Mouse (Mus musculus) frontal cortex, postnatal 25 days (tissue): ENCODE measurements around the gene Tgfbr1.

Experiments used
- DNase-seq, 2 experiments: peaks; one replicate each; pipeline ENCODE4 v3.0.0; 2022; ENCODE audit warnings: low spot score in 2 of 2

The Tgfbr1 gene

DNA sequence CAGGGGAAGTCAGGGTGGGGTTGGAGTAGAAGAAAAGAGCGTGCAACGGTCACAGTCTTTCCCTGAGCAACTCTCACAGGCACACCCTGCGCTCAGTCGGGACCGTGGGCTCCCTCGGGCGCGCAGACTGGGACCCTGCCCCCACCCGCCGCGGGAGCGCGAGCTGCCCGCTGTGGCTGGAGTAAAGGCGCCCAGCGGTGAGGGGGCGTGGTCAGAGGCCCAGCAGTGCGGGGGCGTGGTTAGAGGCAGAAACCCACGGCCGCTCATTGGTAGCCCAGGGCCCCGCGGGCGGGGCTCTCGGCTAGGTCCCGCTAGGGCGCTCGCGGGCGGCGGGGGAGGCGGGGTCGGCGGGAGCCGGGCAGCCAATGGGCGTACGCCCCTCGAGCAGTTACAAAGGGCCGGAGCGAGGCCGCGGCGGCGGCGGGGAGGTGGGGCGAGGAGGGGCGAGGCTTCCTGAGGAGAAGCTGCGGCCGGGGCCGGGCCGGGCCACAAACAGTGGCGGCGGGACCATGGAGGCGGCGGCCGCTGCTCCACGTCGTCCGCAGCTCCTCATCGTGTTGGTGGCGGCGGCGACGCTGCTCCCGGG lies at the start of gene Tgfbr1:
TSS of gene Tgfbr1 (plus strand) at position 420 of the 586 bp plus-strand sequence.
- DNase-seq: peak; percentile 84 to 93

DNA sequence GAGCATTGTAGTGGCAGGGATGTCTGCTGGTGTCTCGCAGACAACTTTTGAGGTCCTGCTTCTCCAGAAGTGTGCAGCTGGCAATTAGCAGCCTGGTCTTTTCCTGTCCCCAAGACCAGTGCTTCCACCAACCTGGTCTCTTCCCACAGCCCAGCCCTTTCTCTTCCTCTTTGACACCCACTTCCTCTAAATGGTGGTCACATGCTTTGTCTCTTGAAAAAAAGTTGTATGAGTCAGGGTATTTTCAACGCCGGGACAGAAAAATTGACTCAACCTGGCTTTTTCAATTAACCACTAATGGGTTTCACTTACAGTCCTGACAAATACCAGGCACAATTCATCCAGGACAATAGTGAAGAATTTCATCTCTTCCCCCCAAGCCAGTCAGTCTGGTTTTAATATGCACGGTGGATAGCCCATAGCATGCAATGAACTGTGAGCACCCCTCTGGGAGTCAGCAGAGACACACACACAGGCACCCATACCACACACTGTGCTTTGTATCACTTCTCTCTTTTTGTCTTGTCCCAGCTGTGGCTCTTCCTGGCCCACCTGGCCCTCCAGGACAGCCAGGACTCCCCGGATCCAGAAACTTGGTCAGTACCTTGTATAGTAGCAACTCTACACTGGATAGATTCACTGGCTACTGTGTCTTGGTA lies 49.6 kb upstream of the Tgfbr1 start:
- no peak for DNase-seq

DNA sequence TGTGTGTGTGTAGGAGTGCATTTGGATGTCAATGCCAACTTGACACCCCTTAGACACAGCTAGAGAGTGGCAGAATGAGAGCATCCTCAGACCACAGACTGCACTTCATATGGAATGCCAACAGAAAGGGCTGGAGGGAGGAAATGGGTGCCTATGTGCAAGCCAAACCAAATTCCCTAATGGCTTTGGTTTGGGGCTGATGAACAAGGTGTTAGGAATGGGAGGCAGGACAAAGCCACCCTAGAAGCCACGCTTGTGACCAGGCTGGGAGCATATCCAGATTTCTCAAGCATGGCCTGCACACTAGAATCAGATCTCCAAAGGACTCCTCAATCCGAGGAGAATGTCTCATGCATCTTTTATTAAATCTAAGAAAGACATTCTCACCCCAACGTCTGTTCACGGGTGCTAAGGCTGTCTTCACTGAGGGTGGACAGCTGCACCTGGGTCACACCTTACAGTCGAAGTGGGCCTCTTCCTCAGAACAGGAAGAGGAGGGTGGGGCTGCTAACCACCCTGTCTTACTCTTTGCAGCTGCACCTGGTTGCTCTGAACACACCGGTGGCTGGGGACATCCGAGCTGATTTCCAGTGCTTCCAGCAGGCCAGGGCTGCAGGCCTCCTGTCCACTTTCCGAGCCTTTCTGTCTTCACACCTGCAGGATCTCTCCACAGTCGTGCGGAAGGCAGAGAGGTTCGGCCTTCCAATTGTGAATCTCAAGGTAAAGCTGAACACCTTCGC lies 43.0 kb upstream of the Tgfbr1 start:
- DNase-seq: no peak

DNA sequence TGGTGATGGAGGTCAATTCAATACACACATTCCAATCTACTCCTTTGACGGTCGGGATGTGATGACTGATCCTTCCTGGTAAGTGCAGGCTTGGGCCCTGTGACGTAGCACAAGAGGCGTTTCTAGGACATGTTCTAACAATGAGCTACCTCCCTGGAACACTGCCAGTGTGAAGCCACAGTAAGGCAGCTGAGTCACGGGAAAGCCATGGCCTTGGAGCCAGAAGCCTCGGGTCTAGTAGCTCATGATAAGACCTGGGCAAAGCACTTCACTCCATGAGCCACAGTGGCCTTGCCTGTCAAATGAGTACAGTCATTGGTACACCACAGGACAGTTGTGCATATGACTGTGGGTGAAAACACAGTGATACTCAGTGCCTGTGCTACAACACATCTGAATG lies 42.2 kb upstream of the Tgfbr1 start:
- no peak for DNase-seq

DNA sequence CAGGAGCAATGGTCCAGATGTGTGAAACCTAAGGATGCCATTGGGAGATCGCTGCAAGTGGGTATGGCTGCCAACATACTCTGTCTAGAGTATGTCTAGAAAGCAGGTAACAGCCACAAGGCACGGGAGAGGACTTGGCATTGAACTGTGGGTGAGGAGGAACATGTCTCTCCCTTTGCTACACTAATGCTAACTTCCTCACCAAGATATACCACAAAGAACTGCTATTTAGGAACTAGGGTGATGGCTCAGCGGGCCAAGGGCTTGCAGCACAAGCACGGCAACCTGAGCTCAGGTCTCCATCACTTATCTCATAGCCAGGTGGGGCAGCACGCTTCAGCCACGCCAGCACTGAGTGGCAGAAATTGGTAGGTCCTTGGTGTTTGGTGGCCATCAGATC lies 41.6 kb upstream of the Tgfbr1 start:
- DNase-seq: no peak

DNA sequence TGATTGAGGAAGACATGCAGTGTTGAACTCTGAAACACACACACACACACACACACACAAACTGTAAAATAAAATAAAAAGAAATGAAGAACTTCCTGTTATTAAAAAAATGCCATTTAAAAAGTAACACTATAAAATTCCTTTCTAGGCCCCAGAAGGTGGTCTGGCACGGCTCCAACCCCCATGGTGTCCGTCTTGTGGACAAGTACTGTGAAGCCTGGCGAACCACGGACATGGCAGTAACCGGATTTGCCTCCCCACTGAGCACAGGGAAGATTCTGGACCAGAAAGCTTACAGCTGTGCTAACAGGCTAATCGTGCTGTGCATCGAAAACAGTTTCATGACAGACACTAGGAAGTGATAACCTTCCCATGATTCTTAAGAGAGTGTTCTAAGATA lies 41.1 kb upstream of the Tgfbr1 start:
- DNase-seq: no peak

DNA sequence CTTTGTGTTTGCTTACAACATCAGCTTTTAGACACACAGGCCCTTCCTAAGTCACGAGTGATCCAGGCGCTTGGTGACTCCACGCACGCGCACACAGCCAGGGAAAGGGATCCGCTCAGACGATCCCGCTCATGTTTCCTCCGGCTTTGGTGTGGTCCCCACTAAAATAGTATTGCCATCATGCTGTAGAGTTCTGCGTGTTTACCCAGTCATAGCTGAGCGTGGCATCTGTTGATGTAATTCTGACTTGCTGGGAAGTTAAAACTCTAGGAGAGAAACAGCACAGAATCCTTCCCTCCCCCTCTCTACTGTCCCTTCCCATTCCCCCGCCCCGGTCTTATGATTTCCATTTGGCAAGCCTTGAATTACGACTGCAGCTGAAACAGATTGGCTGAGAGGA lies 40.3 kb upstream of the Tgfbr1 start:
- peak; percentile 37 to 38 for DNase-seq

DNA sequence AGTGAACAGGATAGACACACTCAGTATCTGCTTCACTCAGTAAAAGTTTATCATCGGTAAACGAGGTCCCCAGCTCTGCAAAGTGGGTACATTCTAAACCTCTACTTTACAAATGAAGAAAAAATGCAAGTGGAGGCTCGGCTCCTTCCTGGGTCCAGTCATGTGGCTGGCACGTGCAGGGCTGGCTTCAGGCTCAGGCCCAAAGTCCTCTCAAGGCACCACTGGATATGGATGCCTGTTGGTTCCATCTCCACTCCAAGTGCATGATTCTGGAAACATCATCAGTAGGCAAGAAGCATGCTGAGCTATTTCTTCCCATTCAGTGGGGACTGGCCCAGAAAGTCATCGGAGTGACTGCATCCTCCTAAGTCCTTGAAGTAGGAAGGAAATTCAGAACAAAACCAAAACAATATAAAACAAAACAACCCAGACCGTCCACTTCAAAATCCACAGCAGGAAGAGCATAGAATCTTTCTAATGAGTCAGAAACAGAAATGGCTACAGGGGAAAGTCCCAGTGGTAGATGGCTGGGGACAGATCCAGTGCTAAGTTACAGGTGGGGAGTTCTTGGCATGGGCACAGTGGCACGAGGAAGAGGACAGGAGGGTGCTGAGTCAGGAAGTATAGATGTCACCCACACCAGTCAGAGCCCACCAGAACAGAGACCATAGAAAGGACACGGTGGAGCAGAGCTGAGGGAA lies 39.2 kb upstream of the Tgfbr1 start:
- no peak for DNase-seq

DNA sequence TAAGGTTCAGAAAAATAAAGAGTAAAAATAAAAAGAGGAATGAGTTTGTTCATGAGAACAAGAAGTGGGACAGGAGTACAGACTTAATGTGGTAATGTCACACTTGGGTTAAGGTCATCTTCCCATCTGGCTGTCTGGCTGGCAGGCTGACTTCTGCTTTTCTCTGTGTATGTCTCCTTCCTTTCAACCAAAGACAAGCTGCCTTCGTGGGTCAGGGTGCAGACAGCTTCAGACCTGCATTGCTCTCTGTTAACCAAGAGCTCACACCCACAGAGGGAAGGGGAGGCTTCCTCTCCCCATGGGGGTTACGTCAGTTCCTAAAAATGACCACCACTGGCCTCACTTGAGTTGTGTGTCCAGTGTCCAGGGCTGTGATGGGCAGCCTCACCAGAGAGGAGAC lies 37.6 kb upstream of the Tgfbr1 start:
- DNase-seq: no peak

DNA sequence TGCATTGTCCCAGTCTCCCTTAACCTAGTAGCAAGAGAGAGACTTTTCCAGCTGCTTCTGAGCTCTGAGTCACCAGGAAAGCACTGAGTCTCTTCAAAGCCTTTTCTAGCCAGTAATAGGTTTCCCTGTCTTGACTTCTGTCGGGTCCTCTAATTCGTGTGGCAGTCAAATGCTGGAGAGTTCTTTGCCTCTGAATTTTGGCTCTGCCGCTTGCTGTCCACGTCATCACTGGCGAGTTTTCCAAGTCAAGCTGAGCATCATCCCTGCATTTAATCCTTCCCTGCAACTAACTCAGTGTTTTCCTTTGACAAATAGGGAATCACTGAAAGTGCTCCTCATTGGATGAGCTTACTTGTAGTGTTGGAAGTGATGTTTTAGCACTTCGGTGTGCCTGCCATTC lies 36.6 kb upstream of the Tgfbr1 start:
- DNase-seq: no peak

DNA sequence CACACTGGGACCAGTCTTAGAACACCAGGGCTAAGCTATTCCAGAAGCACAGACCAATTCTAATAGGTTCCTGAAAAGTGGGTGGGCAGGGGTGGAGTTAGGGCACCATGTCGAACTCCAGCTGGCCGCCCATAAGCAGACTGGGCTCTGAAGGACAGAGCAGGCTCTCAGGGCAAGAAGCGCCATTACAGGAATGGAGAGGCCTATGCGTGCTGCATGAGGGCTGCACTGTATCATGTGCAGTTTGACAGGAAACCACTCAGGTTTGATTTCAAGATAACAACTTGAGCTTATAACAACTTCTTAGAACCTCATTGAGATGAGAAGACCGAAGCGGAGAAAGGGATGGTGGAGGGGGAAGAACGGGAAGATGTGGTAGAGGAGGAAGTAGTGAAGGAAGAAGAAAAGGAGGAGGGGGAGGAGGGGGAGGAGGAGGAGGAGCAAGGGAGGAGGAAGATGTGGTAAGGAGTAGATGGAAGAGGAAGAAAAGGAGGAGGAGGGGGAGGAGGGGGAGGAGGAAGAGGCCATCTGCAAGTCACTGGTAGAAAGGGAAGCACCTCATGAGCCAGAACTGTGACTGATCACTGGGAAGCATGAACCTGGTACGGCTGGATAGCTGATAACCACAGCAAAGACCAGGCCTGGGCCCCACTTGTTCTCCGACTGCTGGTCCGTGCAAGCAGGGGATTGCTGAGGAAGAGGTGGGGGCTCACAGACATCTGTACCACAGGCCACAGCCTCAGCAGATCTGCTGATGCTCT lies 33.3 kb upstream of the Tgfbr1 start:
- no peak for DNase-seq

DNA sequence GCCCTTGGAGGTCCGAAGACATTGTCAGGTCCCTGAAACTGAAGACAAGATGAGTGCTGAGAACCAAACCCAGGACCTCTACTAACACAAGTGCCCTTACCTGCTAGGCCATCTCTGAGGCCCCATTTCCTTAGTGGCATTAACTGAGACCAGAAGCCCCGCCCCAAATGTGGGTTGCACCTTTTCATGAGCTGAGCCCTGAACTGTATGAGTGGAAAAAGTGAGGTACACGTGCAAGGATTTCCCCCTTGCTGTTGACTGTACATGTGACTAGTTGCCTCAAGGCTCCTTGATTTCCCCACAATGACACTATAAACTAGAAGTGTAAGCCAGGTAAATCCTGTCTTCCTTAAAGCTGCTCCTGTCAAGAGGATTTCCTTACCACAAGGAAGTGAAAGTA lies 30.7 kb upstream of the Tgfbr1 start:
- DNase-seq: no peak

DNA sequence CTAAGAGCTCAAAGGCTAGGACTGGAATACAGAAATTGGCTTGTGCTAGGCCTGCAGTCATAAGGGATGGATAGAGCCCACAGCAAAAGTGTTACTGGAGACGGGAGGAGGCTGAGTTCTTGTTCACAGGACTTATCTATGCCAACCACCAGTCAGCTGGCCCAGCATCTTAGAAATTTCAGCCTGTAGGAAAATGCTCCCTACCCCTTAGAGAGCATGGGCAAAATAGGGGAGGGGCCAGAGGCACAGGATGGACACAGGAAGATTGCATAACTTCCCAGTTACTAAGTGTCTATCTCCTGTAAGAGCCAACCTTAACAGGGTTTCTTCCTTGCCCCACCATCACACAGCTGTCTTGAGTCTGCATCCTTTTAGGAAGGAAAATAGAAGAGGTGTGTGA lies 28.8 kb upstream of the Tgfbr1 start:
- no peak for DNase-seq

DNA sequence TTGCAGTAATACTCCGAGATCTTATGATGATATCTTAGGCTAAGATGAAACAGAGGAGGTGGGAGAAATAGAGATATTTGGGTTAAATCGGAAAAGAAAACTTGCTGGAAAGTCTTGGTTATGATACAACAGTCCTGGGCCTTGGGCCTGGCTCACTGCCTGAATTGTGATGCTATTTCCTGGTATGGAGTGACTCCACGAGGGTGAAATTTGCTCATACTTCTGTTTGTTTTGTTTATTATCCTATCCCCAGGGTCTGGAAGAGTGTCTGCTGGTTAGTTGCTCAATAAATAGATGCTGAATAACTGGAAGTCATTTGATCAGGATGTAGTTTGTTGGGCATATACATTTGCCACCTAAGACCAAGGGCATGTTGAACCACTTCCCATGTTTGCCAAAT lies 25.2 kb upstream of the Tgfbr1 start:
- no peak for DNase-seq

DNA sequence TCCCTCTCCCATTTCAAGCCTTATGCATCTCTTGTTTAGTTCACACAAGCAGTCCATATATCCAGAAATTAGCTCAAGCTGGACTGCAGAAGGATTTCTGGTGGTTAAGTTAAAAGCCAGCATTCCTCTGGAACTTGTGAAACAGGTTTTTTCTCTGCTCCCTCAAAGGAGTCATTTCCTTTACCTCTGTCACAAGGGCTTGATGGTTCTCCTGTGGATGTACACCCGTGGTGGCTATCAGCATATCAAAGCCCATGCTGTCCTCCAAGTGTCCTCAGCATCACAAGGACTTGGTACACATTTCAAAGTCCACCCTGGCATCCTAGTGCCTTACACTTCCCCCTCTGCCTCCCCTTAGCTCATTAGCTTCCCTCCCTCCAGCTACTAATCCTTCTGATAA lies 23.7 kb upstream of the Tgfbr1 start:
- no peak for DNase-seq

DNA sequence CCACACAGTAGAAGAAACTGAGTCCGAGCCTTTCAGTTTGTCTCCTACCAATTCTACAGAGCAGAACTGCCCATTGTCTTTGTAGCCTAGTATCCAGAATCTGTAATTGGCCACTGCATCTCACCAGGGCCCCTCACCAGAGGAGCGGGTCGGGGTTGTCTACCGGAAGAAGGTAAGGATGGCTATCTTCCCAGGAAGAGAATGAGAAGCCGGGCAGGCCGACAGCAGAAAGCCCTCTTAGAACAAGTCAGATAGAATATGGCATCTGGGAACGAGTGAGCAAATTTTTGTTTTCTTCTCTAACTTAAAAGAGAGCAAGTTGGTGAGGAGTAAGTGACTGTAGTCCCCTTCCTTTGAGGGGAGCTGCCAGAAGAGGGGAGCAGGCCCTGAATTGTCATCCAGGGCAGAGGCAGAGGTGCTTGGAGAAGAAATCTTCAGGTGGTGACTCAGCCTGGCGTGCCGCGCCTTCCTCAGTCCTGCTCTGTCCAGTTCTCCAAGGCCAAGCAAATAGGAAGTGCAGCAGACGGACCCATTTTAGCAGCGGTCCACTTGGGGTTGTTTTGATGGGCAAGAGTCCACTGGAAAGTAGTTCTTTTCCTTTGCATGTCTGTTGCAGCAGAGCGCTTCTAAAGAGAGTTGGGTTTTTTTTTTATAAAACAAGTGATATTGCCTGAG lies 22.5 kb upstream of the Tgfbr1 start:
- DNase-seq: no peak

DNA sequence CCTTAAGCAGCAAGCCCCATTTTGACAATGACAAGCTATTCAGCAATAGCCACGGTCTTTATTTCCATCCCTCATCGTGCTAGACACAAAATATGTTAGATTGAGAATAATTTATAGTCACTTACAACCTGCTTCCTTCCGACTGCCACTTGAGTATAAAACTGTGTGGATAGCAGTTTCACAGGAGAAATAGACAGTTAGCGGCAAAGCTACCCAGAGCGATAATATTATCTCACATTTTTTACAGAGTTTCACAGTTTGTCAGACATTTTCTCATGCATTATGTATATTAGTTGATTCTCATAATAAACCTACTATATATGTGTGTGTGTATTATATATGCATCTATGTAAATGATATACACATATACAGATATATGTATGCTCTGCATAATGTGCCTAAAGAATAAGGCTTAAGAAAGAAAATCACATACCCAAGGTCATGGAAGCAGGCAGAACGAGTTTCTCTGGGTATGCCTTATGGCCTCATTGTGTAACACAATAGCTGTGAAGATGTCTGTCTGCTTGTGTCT lies 20.1 kb upstream of the Tgfbr1 start:
- DNase-seq: no peak

DNA sequence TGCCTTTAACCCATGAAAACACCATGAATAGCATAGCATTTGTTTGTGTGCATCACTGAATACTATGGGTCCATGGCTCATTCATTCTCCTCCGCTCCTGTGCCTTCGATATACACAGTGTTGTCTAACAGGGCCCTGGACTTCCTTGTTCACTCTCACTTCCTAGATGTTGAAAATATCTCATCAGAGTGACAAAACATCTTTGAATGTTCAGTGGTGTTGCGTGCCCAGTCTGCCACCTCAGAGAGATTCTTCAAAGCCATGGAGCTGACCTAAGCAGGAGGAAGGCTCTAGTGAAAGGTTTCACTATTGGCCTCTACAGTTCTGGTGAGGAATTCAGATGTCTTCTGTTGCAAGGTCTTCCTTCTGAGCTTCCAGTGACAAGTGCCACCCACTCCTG lies 19.5 kb upstream of the Tgfbr1 start:
- no peak for DNase-seq

DNA sequence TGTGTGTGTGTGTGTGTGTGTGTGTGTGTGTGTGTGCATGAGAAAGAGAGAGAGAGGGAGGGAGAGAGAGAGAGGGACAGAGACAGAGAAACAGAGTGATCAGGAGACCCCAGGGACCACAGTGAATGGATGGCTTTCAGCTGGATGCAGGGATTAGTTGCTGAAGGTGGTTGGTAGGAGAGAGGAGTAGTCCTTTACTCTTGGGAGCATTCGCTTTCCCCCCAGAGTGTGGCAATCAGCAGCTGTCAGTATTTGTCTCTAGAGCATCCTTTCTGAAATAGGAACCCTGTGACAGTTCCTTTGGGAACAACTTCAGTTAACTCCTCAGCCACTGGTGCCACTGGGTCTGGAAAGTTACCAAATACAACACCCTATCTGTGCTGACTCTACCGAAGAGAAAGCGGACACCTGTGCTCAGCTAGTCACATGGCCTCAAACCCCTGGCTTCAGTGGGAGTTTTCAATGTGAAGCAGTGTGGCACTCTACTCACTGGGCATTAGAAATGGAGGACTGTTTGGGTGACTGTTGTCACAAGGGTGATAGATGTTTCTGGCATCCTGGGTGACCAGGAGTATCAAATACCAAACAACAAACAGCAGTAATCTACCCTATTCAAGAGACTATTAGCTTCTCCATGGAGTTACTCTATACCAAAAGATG lies 16.0 kb upstream of the Tgfbr1 start:
- no peak for DNase-seq

DNA sequence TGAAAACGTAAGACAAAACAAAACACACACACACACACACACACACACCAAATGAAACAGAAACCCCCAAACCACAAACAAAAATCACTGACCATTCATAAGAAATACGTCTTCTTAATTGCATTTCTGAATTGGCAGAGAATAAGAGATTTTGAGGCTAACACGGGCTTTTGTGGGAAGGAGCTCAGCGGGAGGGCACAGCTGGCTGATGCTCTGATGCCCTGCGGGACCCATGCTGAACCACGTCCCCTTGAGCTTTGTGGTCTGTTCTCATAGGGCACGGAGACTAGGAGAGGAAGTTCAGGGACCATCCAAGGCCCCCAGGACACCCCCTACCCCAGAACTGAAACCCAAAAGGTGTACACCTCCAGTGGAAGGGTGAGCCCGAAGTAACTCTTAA lies 10.4 kb upstream of the Tgfbr1 start:
- no peak for DNase-seq

DNA sequence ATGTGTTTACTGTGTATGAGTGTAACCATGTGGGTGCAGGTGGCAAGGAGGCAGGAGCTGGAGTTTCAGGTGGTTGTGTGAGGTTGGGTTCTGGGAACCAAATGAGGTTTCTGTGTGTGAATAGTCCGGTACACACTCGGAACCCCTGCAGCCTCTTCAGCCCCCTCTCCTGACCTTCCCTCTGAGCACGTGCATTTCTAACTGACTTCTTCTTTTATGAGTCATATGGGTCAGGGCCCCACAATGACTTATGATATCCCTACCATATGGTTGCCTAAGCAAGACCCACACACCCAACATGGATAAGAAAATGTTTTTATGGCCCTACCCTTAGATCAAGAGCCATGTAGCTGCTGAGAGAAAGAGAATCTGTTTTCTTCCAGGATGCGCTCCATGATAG lies 6.0 kb upstream of the Tgfbr1 start:
- DNase-seq: no peak
